Mouse (Mus musculus) liver, embryonic 11.5 days (tissue): ENCODE results near the gene Krtap12-1. TPM values are rescaled to one million over a fixed set of nuclear protein-coding genes. Genes with fewer than 3 reads are reported as not detected.
"Not testable (repeated sequence)": the region's sequence is repeated elsewhere in the genome, so short reads cannot be mapped to it uniquely, and the experiment has no call there.

Source experiments
- ATAC-seq: fragments of 200-750 bp; cut with Nextera tagmentation; replicated peaks from 2 replicates; pipeline ENCODE4 v1.8.0; 2017; ENCODE audit warnings: moderate number of reproducible peaks, mild to moderate bottlenecking, moderate TSS enrichment, moderate library complexity; ENCODE audit not compliant: low FRiP score
- DNase-seq: peaks from one replicate; pipeline ENCODE4 v3.0.0-alpha.2; 2017; ENCODE audit warnings: low spot score
- H3K27ac ChIP-seq: fragments of 300-500 bp; sonication (generic); 2 replicates; pipeline ENCODE4 v1.5.1; 2014; ENCODE audit warnings: mild to moderate bottlenecking, low read depth, low read length, control low read depth
- H3K27me3 ChIP-seq: fragments of 300-500 bp; sonication (generic); replicated peaks from 2 replicates; pipeline ENCODE4 v1.6.1; 2014; ENCODE audit warnings: low read length, mixed read lengths; ENCODE audit not compliant: control insufficient read depth, insufficient read depth
- H3K36me3 ChIP-seq: fragments of 300-500 bp; sonication (generic); 2 replicates; pipeline ENCODE4 v1.6.1; 2014; ENCODE audit warnings: mild to moderate bottlenecking, low read length, moderate library complexity, mixed read lengths; ENCODE audit not compliant: control insufficient read depth, insufficient read depth
- H3K4me1 ChIP-seq: fragments of 300-500 bp; sonication (generic); replicated peaks from 2 replicates; pipeline ENCODE4 v1.6.1; 2014; ENCODE audit warnings: low read length, mixed read lengths; ENCODE audit not compliant: control insufficient read depth, insufficient read depth
- H3K4me2 ChIP-seq: fragments of 300-500 bp; sonication (generic); 2 replicates; pipeline ENCODE4 v1.6.1; 2014; ENCODE audit warnings: mild to moderate bottlenecking, control low read depth, moderate library complexity
- H3K4me3 ChIP-seq: fragments of 300-500 bp; sonication (generic); 2 replicates; pipeline ENCODE4 v1.5.1; 2014; ENCODE audit warnings: low read depth, low read length, control low read depth
- H3K9ac ChIP-seq: fragments of 300-500 bp; sonication (generic); 2 replicates; pipeline ENCODE4 v1.6.1; 2014; ENCODE audit warnings: low read depth, low read length, control low read depth
- H3K9me3 ChIP-seq: fragments of 300-500 bp; sonication (generic); 2 replicates; pipeline ENCODE4 v1.6.1; 2016; ENCODE audit warnings: low read length, inconsistent platforms, mixed read lengths; ENCODE audit not compliant: control insufficient read depth
- WGBS: fragments of 180-500 bp; shearing (Covaris S2); extraction: QIAGEN DNeasy Blood & Tissue Kit; methylation state at CpG from one replicate; pipeline ENCODE4 v1.1.7; 2014; 5-methylcytosine and 5-hydroxymethylcytosine counted together
- polyA plus RNA-seq: library from polyadenylated mRNA; unstranded; fragments of >200 nt; fragmentation: Nextera tagmentation; extraction: Ambion mirVana; gene quantifications from 2 replicates; pipeline ENCODE4 v1.2.1, GENCODE M21; 2014

The Krtap12-1 gene
- polyA plus RNA-seq, 1 experiment from 2014 or later = not detected

DNA sequence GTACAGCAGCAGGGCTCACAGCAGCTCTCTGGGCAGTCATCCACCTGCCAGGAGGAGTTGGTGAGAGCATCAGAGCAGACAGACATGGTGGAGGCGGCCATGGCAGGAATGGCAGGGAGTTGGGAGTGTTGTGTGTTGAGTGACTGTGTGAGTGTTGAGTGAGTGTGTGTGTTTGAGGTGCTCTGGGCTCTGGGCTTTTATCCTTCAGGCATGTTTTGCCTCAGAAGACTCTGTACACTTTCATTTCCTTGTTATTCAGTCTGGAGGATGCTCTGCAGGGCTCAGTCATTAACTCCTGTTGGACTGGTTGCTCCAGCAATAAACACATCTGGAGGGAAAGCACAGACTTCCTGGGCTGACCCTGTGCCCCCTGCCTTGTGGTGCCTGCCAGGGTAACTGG, 39.2 kb downstream of the Krtap12-1 start, which contains the start of gene Gm3233:
Gene Gm3233 (minus strand): TSS at position 101 of the 400 bp plus-strand sequence.
- H3K27ac ChIP-seq, H3K36me3 ChIP-seq: not testable (repeated sequence)
- WGBS = no CpG with 5 or more reads among the region's 1 CpGs

DNA sequence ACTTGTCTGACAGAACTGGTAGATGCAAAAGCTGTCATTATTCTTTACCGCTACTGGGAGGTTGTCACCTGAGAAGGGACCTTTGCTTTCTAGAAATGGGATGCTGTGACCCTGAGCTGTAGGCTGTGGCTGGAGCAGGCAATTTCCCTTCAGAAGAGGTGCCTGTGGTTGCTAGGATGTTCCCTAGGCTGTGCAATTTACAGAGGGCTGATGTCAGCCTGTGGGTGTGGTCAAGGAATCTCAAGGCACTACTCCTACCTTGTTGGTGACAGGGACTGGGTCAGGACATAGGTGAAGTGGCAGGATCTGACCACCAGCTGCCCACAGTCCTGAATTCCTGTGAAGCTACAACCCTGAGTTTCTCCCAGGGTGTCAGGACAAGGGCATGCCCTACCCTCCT, 49.3 kb downstream of the Krtap12-1 start:
- no peak overlapping the region for H3K27ac ChIP-seq
- DNase-seq (no peak), ATAC-seq (no peak)
- 62% methylated on average over 1 of the region's 1 CpGs for WGBS
- no peaks in the 10 kb centered on the region for H3K4me1 ChIP-seq
- no peak overlapping the region for H3K9ac ChIP-seq
- H3K4me3 ChIP-seq = no peak overlapping the region
- no peaks in the 10 kb centered on the region for H3K9me3 ChIP-seq
- H3K27me3 ChIP-seq = no peaks in the 10 kb centered on the region
- H3K4me2 ChIP-seq = no peak overlapping the region
- H3K36me3 ChIP-seq = no peaks in the 10 kb centered on the region

More for the DNA sequence above, 39.2 kb downstream of the Krtap12-1 start, which contains the start of gene Gm3233:
- H3K4me3 ChIP-seq, H3K9me3 ChIP-seq, H3K27me3 ChIP-seq, H3K4me1 ChIP-seq, H3K9ac ChIP-seq, H3K4me2 ChIP-seq, DNase-seq, ATAC-seq: not testable (repeated sequence)

Other genes with a start within 250 kb of the Krtap12-1 start
- 42.6 and 47.4 TPM in 2 replicates for gene Fam207a, start 204.8 kb upstream of the Krtap12-1 start, polyA plus RNA-seq
- 18.6 and 19.1 TPM in 2 replicates for gene Itgb2, start 190.3 kb upstream of the Krtap12-1 start, polyA plus RNA-seq
- gene Pttg1ip, start 138.9 kb upstream of the Krtap12-1 start, polyA plus RNA-seq = 94.0 and 99.7 TPM in 2 replicates
- gene Sumo3, start 114.5 kb upstream of the Krtap12-1 start, polyA plus RNA-seq = 249 and 271 TPM in 2 replicates
- 1.8 and 4.5 TPM in 2 replicates for gene Gm49325, start 114.4 kb upstream of the Krtap12-1 start, polyA plus RNA-seq
- 62.1 and 67.9 TPM in 2 replicates for gene Ube2g2, start 98.3 kb upstream of the Krtap12-1 start, polyA plus RNA-seq
- gene Tspear, start 34.0 kb upstream of the Krtap12-1 start, polyA plus RNA-seq = 0.16 TPM in 1 of 2 replicates, not detected in the other
- not detected in 2 replicates for gene Gm19402, start 29.8 kb upstream of the Krtap12-1 start, polyA plus RNA-seq
- not detected in 2 replicates for gene Gm9508, start 23.4 kb upstream of the Krtap12-1 start, polyA plus RNA-seq
- not detected in 2 replicates for gene Gm10272, start 14.0 kb upstream of the Krtap12-1 start, polyA plus RNA-seq
- not detected in 2 replicates for gene Gm10024, start 9.1 kb upstream of the Krtap12-1 start, polyA plus RNA-seq
- gene Gm10142, start 4.8 kb upstream of the Krtap12-1 start, polyA plus RNA-seq = not detected in 2 replicates
- not detected in 2 replicates for gene Gm10100, start 5.9 kb downstream of the Krtap12-1 start, polyA plus RNA-seq
- not detected in 2 replicates for gene Gm18596, start 22.0 kb downstream of the Krtap12-1 start, polyA plus RNA-seq
- gene Gm9736, start 30.8 kb downstream of the Krtap12-1 start, polyA plus RNA-seq = not detected in 2 replicates
- gene Gm3233, start 39.1 kb downstream of the Krtap12-1 start, polyA plus RNA-seq = not detected in 2 replicates
- gene Gm3238, start 50.7 kb downstream of the Krtap12-1 start, polyA plus RNA-seq = not detected in 2 replicates
- gene Gm7138, start 56.3 kb downstream of the Krtap12-1 start, polyA plus RNA-seq = not detected in 2 replicates
- gene Gm3250, start 61.9 kb downstream of the Krtap12-1 start, polyA plus RNA-seq = not detected in 2 replicates
- gene Gm7137, start 67.6 kb downstream of the Krtap12-1 start, polyA plus RNA-seq = not detected in 2 replicates
- not detected in 2 replicates for gene Gm9639, start 74.5 kb downstream of the Krtap12-1 start, polyA plus RNA-seq
- gene Gm19668, start 78.5 kb downstream of the Krtap12-1 start, polyA plus RNA-seq = not detected in 2 replicates
- gene Gm9507, start 91.2 kb downstream of the Krtap12-1 start, polyA plus RNA-seq = not detected in 2 replicates
- not detected in 2 replicates for gene Gm2696, start 94.1 kb downstream of the Krtap12-1 start, polyA plus RNA-seq
- not detected in 2 replicates for gene Krtap10-4, start 106.5 kb downstream of the Krtap12-1 start, polyA plus RNA-seq
- gene Krtap10-10, start 115.3 kb downstream of the Krtap12-1 start, polyA plus RNA-seq = not detected in 2 replicates
- gene Gm36176, start 126.2 kb downstream of the Krtap12-1 start, polyA plus RNA-seq = not detected in 2 replicates
- gene Gm10318, start 132.3 kb downstream of the Krtap12-1 start, polyA plus RNA-seq = not detected in 2 replicates
- gene Gm3285, start 141.4 kb downstream of the Krtap12-1 start, polyA plus RNA-seq = not detected in 2 replicates
- 8.2 and 10.0 TPM in 2 replicates for gene Lrrc3, start 181.9 kb downstream of the Krtap12-1 start, polyA plus RNA-seq
- 1.2 TPM in 2 replicates for gene Trpm2, start 250.0 kb downstream of the Krtap12-1 start, polyA plus RNA-seq